Mouse (Mus musculus) urinary bladder, postnatal 36 days (tissue): ENCODE measurements at regions not wholly inside any gene's neighbourhood (a gene's known extent, or its start where the extent isn't known, plus 50 kb on each side); places are given as distances from the start of the nearest gene placed in this dataset.

Experiments
- DNase-seq, 2 experiments: peaks; one replicate each; pipeline ENCODE4 v3.0.0; 2022; ENCODE audit warnings: low spot score in 2 of 2, mixed read lengths in 1 of 2

GRCm38 (mm10) chr2:72813282-72813974 is 166.8 kb downstream of the Sp3 start:
- DNase-seq, result no peak

GRCm38 (mm10) chr2:72825251-72825650 is 155.0 kb downstream of the Sp3 start:
- DNase-seq, result no peak

GRCm38 (mm10) chr2:72829139-72829538 is 151.1 kb downstream of the Sp3 start:
- no peak for DNase-seq

GRCm38 (mm10) chr2:72832770-72833169 is 147.5 kb downstream of the Sp3 start:
- DNase-seq, result no peak

GRCm38 (mm10) chr2:72838085-72838727 is 142.0 kb downstream of the Sp3 start:
- DNase-seq, result peak in 1 of 2 experiments; percentile 6

GRCm38 (mm10) chr2:72839673-72840072 is 140.6 kb downstream of the Sp3 start:
- DNase-seq, result no peak

GRCm38 (mm10) chr2:72841367-72841766 is 138.9 kb downstream of the Sp3 start:
- DNase-seq, result peak in 1 of 2 experiments; percentile 2

- DNase-seq, result no peak
Measured at GRCm38 (mm10) chr2:72843610-72844009, 136.6 kb downstream of the Sp3 start.

- no peak for DNase-seq
Measured at GRCm38 (mm10) chr2:72849441-72850192, 130.6 kb downstream of the Sp3 start.

- DNase-seq, result peak in 1 of 2 experiments; percentile 5
Measured at GRCm38 (mm10) chr2:72852509-72852908, 127.7 kb downstream of the Sp3 start.

GRCm38 (mm10) chr2:72855276-72855970 is 124.8 kb downstream of the Sp3 start:
- DNase-seq, result no peak

- no peak for DNase-seq
Measured at GRCm38 (mm10) chr2:72855971-72856755, 124.1 kb downstream of the Sp3 start.

GRCm38 (mm10) chr2:72857377-72857776 is 122.9 kb downstream of the Sp3 start:
- DNase-seq, result no peak

- DNase-seq, result no peak
Measured at GRCm38 (mm10) chr2:72865462-72866365, 114.5 kb downstream of the Sp3 start.

- DNase-seq, result no peak
Measured at GRCm38 (mm10) chr2:72866366-72866688, 113.9 kb downstream of the Sp3 start.

- DNase-seq, result no peak
Measured at GRCm38 (mm10) chr2:72868173-72868572, 112.1 kb downstream of the Sp3 start.

GRCm38 (mm10) chr2:72871836-72872235 is 108.4 kb downstream of the Sp3 start:
- DNase-seq, result peak in 1 of 2 experiments; percentile 61

- no peak for DNase-seq
Measured at GRCm38 (mm10) chr2:72873948-72874347, 106.3 kb downstream of the Sp3 start.

GRCm38 (mm10) chr2:72874533-72874932 is 105.7 kb downstream of the Sp3 start:
- DNase-seq, result no peak

GRCm38 (mm10) chr2:72875677-72876076 is 104.6 kb downstream of the Sp3 start:
- no peak for DNase-seq
